ENCODE assay signal across 19 mouse cellular contexts in genomic region chr1:54552621-54553020, GRCm38 (mm10). TPM values are rescaled to one million over a fixed set of nuclear protein-coding genes. Genes with fewer than 3 reads are reported as not detected.
DNase-seq lines count a peak whose midpoint lies in the region; ATAC-seq and TF ChIP-seq lines count a peak whose summit lies in the region.
"Had no signal": no experiment of that assay in that cellular context is flagged by ENCODE, and none has a peak within 500 bp of the region (broad histone marks: within the 10 kb centered on the region; RNA-seq: fewer than 3 reads in every experiment).

No protein-coding gene starts in this region.

- no peak for TF ChIP-seq CTCF in liver, adult 2 months (IDR thresholded peaks at IDR 0.05; ENCODE audit: low read depth, low read length)
- no peak for TF ChIP-seq CTCF in liver, postnatal 0 days (IDR thresholded peaks at IDR 0.05; ENCODE audit: low read depth)

- peak; percentile 92 for DNase-seq in liver, adult 2 months (ENCODE audit: extremely low read depth, low read depth, low spot score)
- DNase-seq in liver, postnatal 0 days = no peak
- DNase-seq: adrenal gland, adult 2 months; adrenal gland, adult 8-10 months; adrenal gland, postnatal 10 days; adrenal gland, postnatal 14 days; adrenal gland, postnatal 25 days; adrenal gland, postnatal 36 days; B cell, adult 2 months; cerebellum, adult 11 months; cerebellum, adult 11-12 months; cerebellum, adult 18-20 months; cerebellum, adult 2 months had no signal

- no peak overlapping the region for H3K9ac ChIP-seq in liver, adult 2 months (ENCODE audit: low read depth, low read length)
- H3K9ac ChIP-seq in liver, postnatal 0 days (replicated peaks) = no peak overlapping the region

- H3K4me1 ChIP-seq in liver, adult 2 months (ENCODE audit: control insufficient read depth, insufficient read depth, low read length) = no peaks in the 10 kb centered on the region
- no peaks in the 10 kb centered on the region for H3K4me1 ChIP-seq in liver, postnatal 0 days (ENCODE audit: insufficient read depth)

- no peak overlapping the region for H3K4me3 ChIP-seq in liver, adult 2 months (ENCODE audit: insufficient read depth, low read depth, low read length)
- H3K4me3 ChIP-seq in liver, postnatal 0 days (ENCODE audit: low read depth, low read length) = no peak overlapping the region

- TF ChIP-seq EP300 in liver, postnatal 0 days (IDR thresholded peaks at IDR 0.05; ENCODE audit: low read depth) = no peak

- no peaks in the 10 kb centered on the region for H3K27me3 ChIP-seq in liver, adult 2 months (ENCODE audit: control insufficient read depth, insufficient read depth, low read length)
- H3K27me3 ChIP-seq in liver, postnatal 0 days (ENCODE audit: insufficient read depth, low read length) = no peaks in the 10 kb centered on the region
- H3K27me3 ChIP-seq: CH12.LX, Patski had no signal

- H3K27ac ChIP-seq in liver, adult 2 months (replicated peaks; ENCODE audit: insufficient read depth, low read depth, low read length) = no peak overlapping the region
- H3K27ac ChIP-seq in liver, postnatal 0 days (ENCODE audit: low read depth) = no peak overlapping the region

- H3K4me2 ChIP-seq in liver, postnatal 0 days (ENCODE audit: low read depth, low read length) = no peak overlapping the region

- H3K9me3 ChIP-seq in liver, postnatal 0 days (ENCODE audit: low read length) = no peaks in the 10 kb centered on the region
- H3K9me3 ChIP-seq: G1E had no signal

- H3K79me2 ChIP-seq in liver, adult 2 months (ENCODE audit: control insufficient read depth, insufficient read depth, low read length) = peaks cover 3% of the 10 kb centered on the region; the same call in 1 of the 2 replicates

- peaks cover 15% of the 10 kb centered on the region for H3K36me3 ChIP-seq in liver, adult 2 months (ENCODE audit: control insufficient read depth, insufficient read depth, low read length)
- peaks cover 6% of the 10 kb centered on the region; the same call in 1 of the 2 replicates for H3K36me3 ChIP-seq in liver, postnatal 0 days (replicated peaks; ENCODE audit: insufficient read depth, low read length)
- H3K36me3 ChIP-seq: G1E had no signal

- no peak for TF ChIP-seq POLR2A in liver, adult 2 months (IDR thresholded peaks at IDR 0.05; ENCODE audit: extremely low read depth, insufficient read depth, low read length)

- WGBS in liver, adult 2 months = 15% methylated on average over 2 of the region's 2 CpGs
- 65% methylated on average over 2 of the region's 2 CpGs for WGBS in liver, postnatal 0 days (ENCODE audit: insufficient replicate concordance)

- ATAC-seq in liver, postnatal 0 days = no peak
- ATAC-seq: activated CD4-positive, CD25-positive, alpha-beta regulatory T cell, adult 4 months; CD4-positive, CD25-positive, alpha-beta regulatory T cell, adult 4 months; Patski had no signal

RNA-seq across cellular contexts. Expression of gene Pgap1, which starts 4.9 kb away (rescaled TPM):
- 11.7 and 15.0 TPM in 2 replicates for total RNA-seq in liver, adult 2 months (2014; rRNA removed)
- polyA plus RNA-seq in liver, adult 2 months (2012; rRNA removed) = 1.5 and 1.6 TPM in 2 replicates
- 1.1 and 1.9 TPM in 2 replicates for polyA plus RNA-seq in liver, postnatal 0 days (2015; fragmentation: Nextera tagmentation; extraction: Ambion mirVana)
- total RNA-seq: MEL had no signal
- polyA plus RNA-seq: G1E had no signal
